Comparison of ENCODE assay signal across 10 mouse cellular contexts in genomic region chr7:98904659-98905362, GRCm38 (mm10).
DNase-seq lines count a peak whose midpoint lies in the region; ATAC-seq and TF ChIP-seq lines count a peak whose summit lies in the region.
"Had no signal": no experiment of that assay in that cellular context is flagged by ENCODE, and none has a peak within 500 bp of the region (broad histone marks: within the 10 kb centered on the region; RNA-seq: fewer than 3 reads in every experiment).

No protein-coding gene starts in this region.

- no peak overlapping the region for H3K4me3 ChIP-seq in embryonic facial prominence, embryonic 13.5 days
- no peak overlapping the region for H3K4me3 ChIP-seq in embryonic facial prominence, embryonic 10.5 days
- H3K4me3 ChIP-seq in midbrain, embryonic 16.5 days (ENCODE audit: low read depth, low read length): no peak overlapping the region
- no peak overlapping the region for H3K4me3 ChIP-seq in midbrain, embryonic 11.5 days (ENCODE audit: low read depth, low read length)
- H3K4me3 ChIP-seq in kidney, adult 2 months (ENCODE audit: insufficient read depth, low read depth, low read length): no peak overlapping the region
- H3K4me3 ChIP-seq: erythroblast, embryonic 14.5 days; heart, embryonic 15.5 days had no signal

- peak overlapping the region; percentile 19; the same call in 1 of the 2 replicates for H3K27ac ChIP-seq in embryonic facial prominence, embryonic 13.5 days
- H3K27ac ChIP-seq in embryonic facial prominence, embryonic 10.5 days (replicated peaks): no peak overlapping the region
- 0 out of 2 replicates have a peak overlapping the region, but pooled peaks have one; percentile 17 for H3K27ac ChIP-seq in midbrain, embryonic 16.5 days (ENCODE audit: low read length)
- no peak overlapping the region for H3K27ac ChIP-seq in midbrain, embryonic 11.5 days (ENCODE audit: low read depth, low read length)
- H3K27ac ChIP-seq in kidney, adult 2 months (ENCODE audit: insufficient read depth, low read depth, low read length): no peak overlapping the region
- H3K27ac ChIP-seq: heart, embryonic 15.5 days had no signal

- no peak overlapping the region for H3K9ac ChIP-seq in embryonic facial prominence, embryonic 13.5 days
- H3K9ac ChIP-seq in midbrain, embryonic 16.5 days (ENCODE audit: low read depth, low read length): no peak overlapping the region
- H3K9ac ChIP-seq in midbrain, embryonic 11.5 days (ENCODE audit: low read length): no peak overlapping the region
- H3K9ac ChIP-seq: heart, embryonic 15.5 days had no signal

- H3K27me3 ChIP-seq in embryonic facial prominence, embryonic 13.5 days: no peaks in the 10 kb centered on the region
- H3K27me3 ChIP-seq in embryonic facial prominence, embryonic 10.5 days (replicated peaks; ENCODE audit: low read depth, poor library complexity, severe bottlenecking): 0 out of 2 replicates have a peak, but pooled peaks cover 3% of the 10 kb centered on the region
- no peaks in the 10 kb centered on the region for H3K27me3 ChIP-seq in midbrain, embryonic 16.5 days (ENCODE audit: control insufficient read depth, insufficient read depth, low read depth, low read length)
- H3K27me3 ChIP-seq in midbrain, embryonic 11.5 days (ENCODE audit: control insufficient read depth, insufficient read depth, low read length): no peaks in the 10 kb centered on the region
- no peaks in the 10 kb centered on the region for H3K27me3 ChIP-seq in kidney, adult 2 months (replicated peaks; ENCODE audit: control insufficient read depth, insufficient read depth, low read length)
- H3K27me3 ChIP-seq: heart, embryonic 15.5 days had no signal

- no peaks in the 10 kb centered on the region for H3K36me3 ChIP-seq in embryonic facial prominence, embryonic 13.5 days
- H3K36me3 ChIP-seq in embryonic facial prominence, embryonic 10.5 days (replicated peaks): no peaks in the 10 kb centered on the region
- H3K36me3 ChIP-seq in midbrain, embryonic 16.5 days (ENCODE audit: control insufficient read depth, insufficient read depth, low read length): no peaks in the 10 kb centered on the region
- no peaks in the 10 kb centered on the region for H3K36me3 ChIP-seq in midbrain, embryonic 11.5 days (ENCODE audit: control insufficient read depth, insufficient read depth, low read length)
- no peaks in the 10 kb centered on the region for H3K36me3 ChIP-seq in kidney, adult 2 months (ENCODE audit: control insufficient read depth, insufficient read depth, low read length)
- H3K36me3 ChIP-seq: heart, embryonic 15.5 days had no signal

- no peak overlapping the region for H3K4me2 ChIP-seq in embryonic facial prominence, embryonic 13.5 days
- no peak overlapping the region for H3K4me2 ChIP-seq in midbrain, embryonic 16.5 days (ENCODE audit: low read length)
- no peak overlapping the region for H3K4me2 ChIP-seq in midbrain, embryonic 11.5 days
- H3K4me2 ChIP-seq: heart, embryonic 15.5 days had no signal

- no peak for ATAC-seq in embryonic facial prominence, embryonic 13.5 days (ENCODE audit: insufficient number of reproducible peaks, insufficient read depth, low FRiP score, low TSS enrichment, low read depth)
- no peak for ATAC-seq in midbrain, embryonic 16.5 days
- ATAC-seq in midbrain, embryonic 11.5 days (ENCODE audit: low FRiP score): no peak

- TF ChIP-seq POLR2A in kidney, adult 2 months (IDR thresholded peaks at IDR 0.05; ENCODE audit: low read depth, low read length): no peak

- H3K9me3 ChIP-seq in embryonic facial prominence, embryonic 13.5 days: peaks cover 4% of the 10 kb centered on the region; the same call in 1 of the 2 replicates
- H3K9me3 ChIP-seq in embryonic facial prominence, embryonic 10.5 days: peaks cover 5% of the 10 kb centered on the region
- H3K9me3 ChIP-seq in midbrain, embryonic 16.5 days (replicated peaks; ENCODE audit: control insufficient read depth, low read length, poor library complexity, severe bottlenecking): no peaks in the 10 kb centered on the region
- H3K9me3 ChIP-seq in midbrain, embryonic 11.5 days (ENCODE audit: control insufficient read depth, low read length): no peaks in the 10 kb centered on the region
- H3K9me3 ChIP-seq: heart, embryonic 15.5 days had no signal

- DNase-seq in embryonic facial prominence, embryonic 10.5 days (ENCODE audit: low spot score): no peak
- no peak for DNase-seq in midbrain, embryonic 11.5 days (ENCODE audit: low spot score, missing footprints)
- peak; percentile 59 for DNase-seq in kidney, adult 2 months
- peak; percentile 46 for DNase-seq in lung, postnatal 36 days
- DNase-seq in retina, postnatal 1 day: no peak
- DNase-seq in natural killer cell, adult 2 months (ENCODE audit: low spot score in 2 of 2): no peak

- WGBS in embryonic facial prominence, embryonic 13.5 days: 55% methylated on average over 21 of the region's 21 CpGs
- WGBS in embryonic facial prominence, embryonic 10.5 days: 71% methylated on average over 21 of the region's 21 CpGs
- WGBS in midbrain, embryonic 16.5 days: 79% methylated on average over 21 of the region's 21 CpGs
- WGBS in midbrain, embryonic 11.5 days: 82% methylated on average over 21 of the region's 21 CpGs
- WGBS in kidney, adult 2 months: 70% methylated on average over 21 of the region's 21 CpGs

- H3K4me1 ChIP-seq in embryonic facial prominence, embryonic 13.5 days: peaks cover 49% of the 10 kb centered on the region
- H3K4me1 ChIP-seq in embryonic facial prominence, embryonic 10.5 days: peaks cover 60% of the 10 kb centered on the region
- H3K4me1 ChIP-seq in midbrain, embryonic 16.5 days (ENCODE audit: control insufficient read depth, insufficient read depth, low read length): no peaks in the 10 kb centered on the region; the same call in 1 of the 2 replicates
- H3K4me1 ChIP-seq in midbrain, embryonic 11.5 days (ENCODE audit: control insufficient read depth, insufficient read depth, low read length): no peaks in the 10 kb centered on the region
- H3K4me1 ChIP-seq in kidney, adult 2 months (ENCODE audit: control insufficient read depth, insufficient read depth, low read length): peaks cover 12% of the 10 kb centered on the region

- no peak for TF ChIP-seq CTCF in kidney, adult 2 months (conservative IDR thresholded peaks at IDR 0.05; ENCODE audit: insufficient read depth, insufficient read length, low read depth, low read length)

Comparison
In these comparisons a context has a peak if more than half of its experiments do, and no peak if none do; other contexts are left out.
1. H3K27ac ChIP-seq: peak in embryonic facial prominence, embryonic 13.5 days (single experiment) and midbrain, embryonic 16.5 days (single experiment); none in embryonic facial prominence, embryonic 10.5 days (single experiment), midbrain, embryonic 11.5 days (single experiment) and kidney, adult 2 months (single experiment).
2. DNase-seq: peak in kidney, adult 2 months (single experiment) and lung, postnatal 36 days (single experiment); none in embryonic facial prominence, embryonic 10.5 days (single experiment), midbrain, embryonic 11.5 days (single experiment), retina, postnatal 1 day (single experiment) and natural killer cell, adult 2 months (0 of 2).